Mouse (Mus musculus): ENCODE data around the gene Elp1.

Elp1 gene

GRCm38 (mm10) chr4:56702234-56702633 is 99.9 kb downstream of the Elp1 start:
- DNase-seq (ENCODE audit: low spot score in 2 of 2) = no peak
